Mouse (Mus musculus) lung, postnatal 0 days (tissue): ENCODE results near the gene Aldh1b1.

ENCODE experiments used
- CTCF ChIP-seq: IDR thresholded peaks from 2 replicates; pipeline ENCODE4 v1.5.1; 2016; ENCODE audit warnings: antibody characterized with exemption, mild to moderate bottlenecking
- EP300 ChIP-seq: IDR thresholded peaks from 2 replicates; pipeline ENCODE4 v1.6.1; 2016; ENCODE audit warnings: antibody characterized with exemption, mild to moderate bottlenecking, control low read depth

DNA sequence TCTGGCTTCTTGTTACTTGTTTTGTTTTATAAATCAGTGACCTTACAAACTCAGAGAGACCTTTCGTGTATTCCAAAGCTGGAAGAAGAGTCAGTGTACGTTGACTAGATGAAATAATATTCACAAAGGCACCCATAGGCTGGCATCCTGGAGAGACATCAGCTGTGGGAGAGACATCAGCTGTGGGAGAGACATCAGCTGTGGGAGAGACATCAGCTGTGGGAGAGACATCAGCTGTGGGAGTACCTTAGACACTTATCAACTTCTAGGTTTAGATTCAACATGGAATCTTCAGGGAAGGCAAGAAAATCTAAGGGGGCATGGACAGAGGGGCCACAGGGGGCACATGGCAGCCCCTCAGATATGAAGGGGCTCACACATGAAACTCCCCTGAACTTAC is 47.4 kb downstream of the Aldh1b1 start:
- TF ChIP-seq CTCF (no peak), EP300 (no peak)
